Mouse (Mus musculus) ES-Bruce4 (cell line): Measurements from ENCODE around the gene Mapk7. TPM values are rescaled to one million over a fixed set of nuclear protein-coding genes. Genes with fewer than 3 reads are reported as not detected.

Source experiments
- H3K27ac ChIP-seq: 2 replicates; pipeline ENCODE4 v1.5.1; 2012; ENCODE audit warnings: low read length, inconsistent platforms; ENCODE audit not compliant: insufficient read depth
- H3K27me3 ChIP-seq: 2 replicates; pipeline ENCODE4 v1.6.1; 2012; ENCODE audit warnings: mild to moderate bottlenecking, low read length, inconsistent platforms; ENCODE audit not compliant: control insufficient read depth, poor library complexity, insufficient read depth, severe bottlenecking
- H3K36me3 ChIP-seq: 2 replicates; pipeline ENCODE4 v1.6.1; 2012; ENCODE audit warnings: inconsistent platforms, mild to moderate bottlenecking, low read length, moderate library complexity; ENCODE audit not compliant: control insufficient read depth, poor library complexity, insufficient read depth, severe bottlenecking
- H3K4me1 ChIP-seq: one replicate; pipeline ENCODE4 v1.8.1; 2011; ENCODE audit warnings: low read length; ENCODE audit not compliant: control insufficient read depth, insufficient read depth
- H3K4me3 ChIP-seq: 2 replicates; pipeline ENCODE4 v1.5.1; 2011; ENCODE audit warnings: low read depth, mild to moderate bottlenecking, low read length
- H3K9ac ChIP-seq: 2 replicates; pipeline ENCODE4 v1.6.1; 2012; ENCODE audit warnings: low read depth, mild to moderate bottlenecking, inconsistent platforms; ENCODE audit not compliant: poor library complexity, severe bottlenecking
- H3K9me3 ChIP-seq: replicated peaks from 2 replicates; pipeline ENCODE4 v1.6.1; 2012; ENCODE audit warnings: mild to moderate bottlenecking, low read length, inconsistent platforms; ENCODE audit not compliant: control insufficient read depth, poor library complexity, insufficient read depth, severe bottlenecking
- CTCF ChIP-seq: IDR thresholded peaks from one replicate; pipeline ENCODE4 v1.8.1; 2011; ENCODE audit warnings: low read depth, low read length
- EP300 ChIP-seq: IDR thresholded peaks from 2 replicates; pipeline ENCODE4 v1.6.1; 2011; ENCODE audit warnings: low read depth, low read length; ENCODE audit not compliant: insufficient read depth
- POLR2A ChIP-seq: IDR thresholded peaks from one replicate; pipeline ENCODE4 v1.8.1; 2011; ENCODE audit warnings: low read length; ENCODE audit not compliant: insufficient read depth
- polyA plus RNA-seq: library from polyadenylated mRNA; stranded (reverse); fragments of >200 nt; gene quantifications from 2 replicates; pipeline ENCODE4 v1.2.4, GENCODE M21; 2011; ENCODE audit warnings: low read depth; ENCODE audit not compliant: missing spikeins, insufficient read depth, insufficient read length

The Mapk7 gene
- polyA plus RNA-seq, 1 experiment, result 33.3 TPM

DNA sequence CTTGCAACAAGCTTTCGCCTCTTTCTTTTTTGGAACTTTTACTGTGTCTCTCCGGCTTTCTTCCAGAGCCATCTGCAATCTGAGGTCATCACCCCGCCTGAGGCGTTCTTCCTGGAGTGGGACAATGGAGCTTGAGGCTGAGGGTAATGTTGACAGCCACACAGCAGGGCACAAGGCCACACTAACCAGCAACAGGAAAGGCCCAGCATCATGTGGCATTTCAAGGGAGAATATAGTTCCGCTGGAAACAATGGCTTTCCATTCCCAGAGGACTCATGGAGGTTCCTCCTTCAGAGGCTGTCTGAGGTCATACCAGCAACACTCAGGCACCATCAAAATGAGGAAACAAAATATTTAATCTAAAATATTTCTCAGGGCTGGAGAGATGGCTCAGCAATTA is 39.4 kb upstream of the Mapk7 start:
- Histone ChIP-seq H3K4me1 (peaks cover 11% of the 10 kb centered on the region), H3K36me3 (peaks cover 12% of the 10 kb centered on the region), H3K9me3 (no peaks in the 10 kb centered on the region), H3K4me3 (no peak overlapping the region), H3K27ac (no peak overlapping the region), H3K9ac (no peak overlapping the region), H3K27me3 (no peaks in the 10 kb centered on the region)
- TF ChIP-seq EP300, result peak; percentile 82
- no peak for TF ChIP-seq CTCF

DNA sequence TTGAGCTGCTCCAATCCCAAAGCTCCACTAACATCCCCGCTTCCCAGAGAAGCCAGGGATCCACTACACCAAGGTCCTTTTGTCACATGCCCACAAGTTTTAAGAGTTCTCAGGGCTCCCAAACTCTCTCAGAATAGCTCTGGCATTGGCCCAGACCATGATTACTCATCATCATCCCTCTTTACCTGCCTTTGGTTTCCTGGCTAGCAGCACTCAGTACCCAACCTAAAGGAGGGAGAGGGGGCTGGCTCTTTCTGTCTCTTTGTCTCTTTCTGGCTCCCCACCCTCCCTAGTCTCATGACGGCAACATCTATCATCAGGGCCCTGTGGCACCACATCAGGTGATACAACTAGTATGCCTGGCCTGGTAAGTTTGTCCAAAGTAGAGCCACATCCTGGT is 38.6 kb upstream of the Mapk7 start:
- no peaks in the 10 kb centered on the region for H3K27me3 ChIP-seq
- H3K27ac ChIP-seq, result no peak overlapping the region
- no peak overlapping the region for H3K9ac ChIP-seq
- H3K4me1 ChIP-seq, result peaks cover 9% of the 10 kb centered on the region
- no peaks in the 10 kb centered on the region for H3K9me3 ChIP-seq
- H3K4me3 ChIP-seq, result no peak overlapping the region
- H3K36me3 ChIP-seq, result peaks cover 12% of the 10 kb centered on the region
- TF ChIP-seq CTCF (no peak), EP300 (no peak), POLR2A (no peak)

DNA sequence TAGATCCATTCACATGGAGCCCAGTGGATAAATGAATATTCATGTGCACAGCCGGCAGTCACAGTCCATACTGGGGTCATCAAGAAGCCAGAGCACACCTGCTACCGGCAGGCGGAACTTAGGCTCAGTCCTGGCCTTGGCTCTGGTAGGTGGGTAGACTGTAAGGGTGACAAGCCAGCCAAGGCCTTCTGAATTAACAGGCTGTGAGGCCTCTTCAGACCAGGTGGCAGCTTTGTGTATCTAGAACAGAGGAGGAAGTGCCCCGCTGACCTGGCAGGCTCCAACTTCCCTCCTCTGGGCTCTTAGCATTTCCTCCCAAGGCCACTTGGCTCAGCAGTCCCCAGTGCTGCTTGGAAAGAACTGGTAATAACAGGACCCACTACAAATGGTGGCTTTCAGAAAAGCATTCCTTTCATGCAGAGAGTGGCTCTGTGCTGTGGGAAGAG is 35.1 kb upstream of the Mapk7 start:
- Histone ChIP-seq H3K4me1 (peaks cover 6% of the 10 kb centered on the region), H3K36me3 (peaks cover 7% of the 10 kb centered on the region), H3K9ac (no peak overlapping the region), H3K9me3 (no peaks in the 10 kb centered on the region), H3K27ac (peak overlapping the region; percentile 38), H3K4me3 (no peak overlapping the region), H3K27me3 (no peaks in the 10 kb centered on the region)
- TF ChIP-seq POLR2A (no peak), CTCF (no peak), EP300 (peak; percentile 83)

DNA sequence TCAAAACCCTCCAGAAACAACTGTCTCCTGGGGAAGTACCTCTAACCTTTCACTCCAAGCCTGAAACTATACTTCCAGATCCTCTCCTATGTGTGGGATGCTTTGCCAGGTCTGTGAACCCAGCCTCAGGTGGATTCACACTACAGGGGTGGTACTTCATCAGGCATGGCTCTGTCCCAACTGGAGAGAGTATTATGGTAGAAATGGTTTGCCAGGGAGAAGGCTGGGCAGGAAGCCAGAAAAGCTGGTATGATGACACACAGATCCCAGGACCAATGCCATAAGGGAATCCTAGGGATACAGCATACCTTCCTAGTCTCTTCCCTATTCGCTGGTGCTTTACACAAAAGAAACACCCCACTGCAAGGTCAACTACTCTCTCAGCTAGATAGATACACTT is 32.7 kb upstream of the Mapk7 start:
- TF ChIP-seq CTCF (no peak), EP300 (no peak), POLR2A (no peak)
- H3K36me3 ChIP-seq, result peaks cover 14% of the 10 kb centered on the region
- no peak overlapping the region for H3K27ac ChIP-seq
- no peak overlapping the region for H3K9ac ChIP-seq
- peaks cover 2% of the 10 kb centered on the region for H3K4me1 ChIP-seq
- no peaks in the 10 kb centered on the region for H3K9me3 ChIP-seq
- no peak overlapping the region for H3K4me3 ChIP-seq
- H3K27me3 ChIP-seq, result no peaks in the 10 kb centered on the region

DNA sequence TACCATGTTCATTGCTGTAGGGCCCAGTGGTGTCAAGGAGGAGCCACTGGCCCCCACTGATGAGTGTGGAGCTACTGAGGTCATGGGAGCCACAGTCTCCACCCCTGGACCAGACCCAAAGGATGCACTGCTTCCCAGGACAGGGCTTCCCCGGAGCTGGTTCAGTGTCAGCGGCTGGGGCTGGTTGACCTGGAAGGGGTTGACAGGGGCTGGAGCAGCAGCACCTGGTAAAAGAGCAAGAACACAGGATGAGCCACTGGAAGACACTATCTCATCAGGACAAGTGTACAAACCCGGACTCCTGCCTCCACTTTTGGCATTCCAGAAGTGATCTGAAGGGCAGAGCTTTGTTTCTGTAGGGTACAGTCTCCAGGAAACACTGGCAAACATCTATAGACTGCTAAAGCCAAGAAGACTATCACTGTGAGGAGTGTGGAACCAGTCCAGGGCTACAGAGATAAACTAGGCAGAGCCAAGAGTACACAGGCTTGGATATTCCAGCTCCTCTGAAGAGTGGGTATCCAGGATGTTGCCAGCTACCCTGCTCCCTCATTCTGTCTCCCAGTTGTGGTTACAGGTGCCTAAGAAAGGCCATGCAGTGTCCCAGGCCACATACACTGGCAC is 25.4 kb upstream of the Mapk7 start:
- H3K4me1 ChIP-seq, result no peaks in the 10 kb centered on the region
- H3K36me3 ChIP-seq, result peaks cover 36% of the 10 kb centered on the region
- no peak overlapping the region for H3K27ac ChIP-seq
- TF ChIP-seq EP300 (no peak), POLR2A (no peak), CTCF (no peak)
- H3K4me3 ChIP-seq, result no peak overlapping the region
- H3K9me3 ChIP-seq, result no peaks in the 10 kb centered on the region
- H3K27me3 ChIP-seq, result no peaks in the 10 kb centered on the region
- H3K9ac ChIP-seq, result no peak overlapping the region

DNA sequence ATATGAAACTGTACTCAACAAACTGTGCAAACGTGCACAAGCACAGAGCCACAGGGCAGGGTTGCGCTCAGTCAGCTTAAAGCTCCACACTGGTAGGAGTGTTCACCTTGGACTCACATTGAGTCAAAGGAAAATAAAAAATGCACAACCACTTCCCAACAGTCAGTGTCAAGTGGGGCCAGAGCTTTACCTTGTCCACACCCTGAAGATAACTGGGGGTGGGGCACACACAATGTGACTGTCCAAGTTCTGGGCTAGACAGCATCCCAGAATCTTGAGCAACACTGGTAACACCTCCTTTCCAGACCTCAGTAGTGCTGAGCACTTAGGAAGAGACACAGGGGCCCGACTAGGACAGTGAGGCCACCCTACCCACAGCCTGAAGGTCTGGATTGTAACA is 24.7 kb upstream of the Mapk7 start:
- no peaks in the 10 kb centered on the region for H3K4me1 ChIP-seq
- no peak for TF ChIP-seq POLR2A
- no peak for TF ChIP-seq CTCF
- no peak for TF ChIP-seq EP300
- peaks cover 36% of the 10 kb centered on the region for H3K36me3 ChIP-seq
- no peak overlapping the region for H3K4me3 ChIP-seq
- H3K27me3 ChIP-seq, result no peaks in the 10 kb centered on the region
- no peak overlapping the region for H3K27ac ChIP-seq
- no peak overlapping the region for H3K9ac ChIP-seq
- no peaks in the 10 kb centered on the region for H3K9me3 ChIP-seq
